Mouse (Mus musculus) kidney, adult 2 months (tissue): ENCODE results near the gene Capn3.

Source experiments
- CTCF ChIP-seq: fragments of 200-500 bp; conservative IDR thresholded peaks from 2 replicates; pipeline ENCODE4 v1.5.1; 2011; ENCODE audit warnings: low read depth, mild to moderate bottlenecking, control low read depth, low read length, moderate library complexity, mixed read lengths; ENCODE audit not compliant: insufficient read depth, insufficient read length
- POLR2A ChIP-seq: fragments of 200-500 bp; IDR thresholded peaks from one replicate; pipeline ENCODE4 v1.6.1; 2011; ENCODE audit warnings: low read depth, low read length, control low read depth

DNA sequence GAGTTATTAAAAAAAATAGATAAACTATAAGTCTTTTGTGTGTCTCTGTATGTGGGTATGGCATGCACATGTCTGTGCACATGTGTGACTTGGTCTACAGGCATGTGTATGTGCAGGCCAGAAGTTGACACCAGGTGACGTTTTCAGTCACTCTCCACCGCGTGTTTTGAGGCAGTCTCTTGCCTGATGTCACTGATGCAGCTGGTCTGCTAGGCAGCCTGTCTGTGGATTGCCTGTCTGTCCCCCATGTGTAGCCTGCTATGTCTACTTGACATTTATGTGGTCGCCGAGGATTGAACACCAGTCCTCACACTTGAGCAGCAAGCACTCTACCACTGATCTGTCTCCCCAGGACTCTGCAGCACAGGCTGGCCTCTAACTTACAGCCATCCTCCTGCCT lies 31.4 kb upstream of the Capn3 start:
- TF ChIP-seq CTCF (no peak), POLR2A (no peak)
